Mouse (Mus musculus): ENCODE measurements at regions not wholly inside any gene's neighbourhood (a gene's known extent, or its start where the extent isn't known, plus 50 kb on each side); places are given as distances from the start of the nearest gene placed in this dataset.

- DNase-seq (ENCODE audit: extremely low read depth, low read depth, low spot score), result no peak
Measured at GRCm38 (mm10) chr13:37149961-37150360, 99.9 kb upstream of the F13a1 start.

DNA sequence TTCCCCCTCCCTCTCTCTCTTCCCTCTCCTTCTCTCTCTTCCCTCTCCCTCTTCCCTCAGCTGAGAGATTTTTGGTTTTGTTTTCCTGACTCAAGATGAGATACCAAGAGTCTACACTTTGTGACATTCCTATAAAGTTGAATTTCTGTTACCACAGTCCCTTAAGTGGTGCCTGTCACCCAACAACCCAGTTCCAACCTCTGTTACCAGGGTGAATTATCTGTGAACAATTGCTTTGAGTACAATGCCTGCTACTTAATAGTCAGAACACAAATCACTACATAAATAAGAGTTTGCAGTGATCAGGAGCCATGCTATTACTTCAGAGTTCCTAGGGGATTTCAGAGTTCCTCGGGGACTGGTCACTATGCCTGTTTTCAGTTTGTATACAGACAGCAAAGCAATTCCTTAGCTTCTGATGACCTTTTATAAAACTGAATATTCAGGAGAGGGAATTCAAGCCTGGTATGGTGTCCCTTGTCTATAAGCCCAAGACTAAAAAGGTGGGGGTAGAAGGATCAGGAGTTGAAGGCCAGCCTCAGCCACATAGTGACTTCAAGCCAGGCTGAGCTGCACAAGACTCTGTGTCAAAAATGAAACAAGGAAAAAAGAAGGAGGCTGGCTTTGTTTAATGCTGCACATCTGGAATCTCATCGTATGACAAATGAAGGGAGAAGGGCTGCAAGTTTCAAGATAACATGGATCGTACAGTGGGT lies 99.2 kb upstream of the F13a1 start:
- no peak for DNase-seq (ENCODE audit: extremely low read depth, low read depth, low spot score)

DNA sequence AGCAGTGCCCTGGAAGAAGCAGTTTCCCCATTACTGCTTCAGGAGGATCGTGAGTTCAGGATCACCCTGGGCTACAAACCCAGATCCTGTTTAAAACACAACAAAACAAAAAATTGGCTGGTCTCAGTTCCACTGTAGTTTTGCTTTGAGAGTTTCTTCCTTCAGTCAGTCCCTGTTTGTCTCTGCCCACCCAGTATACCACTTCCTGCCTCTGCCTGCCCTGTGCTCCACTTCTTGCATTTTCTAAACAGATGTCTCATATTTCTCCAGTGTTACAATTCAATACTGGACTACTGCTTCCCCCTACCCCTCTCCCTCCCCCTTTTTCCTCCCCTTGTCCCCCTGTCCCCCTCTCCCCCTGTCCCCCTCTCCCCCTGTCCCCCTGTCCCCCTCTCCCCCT lies 98.6 kb upstream of the F13a1 start:
- no peak for DNase-seq (ENCODE audit: extremely low read depth, low read depth, low spot score)

DNA sequence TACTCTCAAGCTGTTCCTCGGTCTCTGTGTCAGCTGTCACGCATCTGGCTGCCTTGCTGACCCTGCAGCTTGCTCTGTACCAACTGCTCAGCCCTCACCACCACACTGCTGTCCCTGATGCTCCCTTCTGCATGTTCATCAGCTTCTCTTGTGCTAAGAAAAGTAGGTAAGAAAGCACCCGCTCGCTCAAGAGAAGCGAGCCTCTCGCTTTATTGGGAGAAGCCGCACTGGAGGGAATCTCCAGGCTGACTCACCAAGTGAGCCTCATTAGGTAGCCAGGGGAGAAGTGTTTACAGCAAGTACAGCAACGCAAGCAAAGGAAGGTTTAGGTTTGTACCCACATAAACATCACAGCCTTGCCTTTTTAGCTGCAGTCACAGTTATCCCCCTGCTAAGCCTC lies 97.7 kb upstream of the F13a1 start:
- no peak for DNase-seq (ENCODE audit: extremely low read depth, low read depth, low spot score)

DNA sequence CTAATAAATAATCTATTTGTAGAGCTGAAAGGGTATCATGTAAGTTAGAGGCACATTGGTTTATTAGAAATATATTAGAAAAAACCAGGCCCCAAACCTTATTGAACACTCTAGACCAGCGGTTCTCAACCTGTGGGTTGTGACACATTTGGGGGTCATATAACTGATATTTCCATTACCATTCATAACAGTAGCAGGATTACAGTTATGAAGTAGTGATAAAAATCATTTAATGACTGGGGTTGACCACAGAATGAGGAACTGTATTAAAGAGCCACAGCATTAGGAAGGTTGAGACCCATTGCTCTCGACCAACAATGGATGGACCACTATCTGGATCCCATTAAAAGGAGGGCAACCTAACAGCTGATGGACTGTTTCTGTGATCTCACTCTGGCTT lies 92.8 kb upstream of the F13a1 start:
- DNase-seq (ENCODE audit: extremely low read depth, low read depth, low spot score), result no peak

- DNase-seq (ENCODE audit: extremely low read depth, low read depth, low spot score), result no peak
Measured at GRCm38 (mm10) chr13:37135115-37135514, 85.1 kb upstream of the F13a1 start.

DNA sequence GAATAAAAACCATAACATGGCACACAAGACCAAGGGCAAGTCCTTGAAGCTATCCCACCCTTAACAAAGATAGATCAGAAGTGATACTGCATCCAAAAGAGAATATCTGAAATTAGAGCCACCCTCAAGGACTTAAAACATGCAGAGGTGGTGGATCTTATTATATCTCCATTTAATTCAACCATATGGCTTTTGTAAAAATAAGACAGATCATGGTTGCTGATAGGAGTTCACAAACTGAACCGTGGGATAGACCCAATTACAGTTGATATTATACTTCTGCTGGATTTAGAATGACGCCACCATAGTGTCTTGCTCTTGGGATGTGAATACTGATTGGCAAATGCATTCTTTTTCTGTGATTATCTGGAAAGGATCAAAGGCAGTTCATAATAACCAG lies 84.5 kb upstream of the F13a1 start:
- no peak for DNase-seq (ENCODE audit: extremely low read depth, low read depth, low spot score)

DNA sequence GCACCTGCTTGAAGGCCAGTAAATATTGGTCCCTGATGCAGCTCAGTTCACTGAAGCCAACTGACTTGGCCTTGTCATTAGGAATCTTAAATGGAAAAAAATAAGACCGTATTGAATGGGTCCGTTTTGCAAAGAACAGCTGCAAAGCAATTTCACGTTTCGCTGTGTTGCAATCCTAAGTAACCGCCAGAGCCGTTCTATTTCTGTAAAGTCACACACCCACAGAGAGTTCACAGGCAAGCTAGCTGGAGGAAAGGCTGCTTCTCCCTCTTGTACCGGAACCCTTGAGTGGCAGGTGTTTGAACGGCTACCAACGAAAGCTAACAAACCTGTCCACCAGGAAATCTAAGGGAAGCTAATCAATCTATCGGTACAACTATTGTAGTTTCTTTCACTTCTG lies 80.6 kb upstream of the F13a1 start:
- DNase-seq (ENCODE audit: extremely low read depth, low read depth, low spot score), result peak; percentile 55

GRCm38 (mm10) chr13:37121602-37122001 lies 71.6 kb upstream of the F13a1 start:
- DNase-seq (ENCODE audit: extremely low read depth, low read depth, low spot score), result peak; percentile 26

- DNase-seq (ENCODE audit: extremely low read depth, low read depth, low spot score), result no peak
Measured at GRCm38 (mm10) chr13:37120219-37120618, 70.2 kb upstream of the F13a1 start.

DNA sequence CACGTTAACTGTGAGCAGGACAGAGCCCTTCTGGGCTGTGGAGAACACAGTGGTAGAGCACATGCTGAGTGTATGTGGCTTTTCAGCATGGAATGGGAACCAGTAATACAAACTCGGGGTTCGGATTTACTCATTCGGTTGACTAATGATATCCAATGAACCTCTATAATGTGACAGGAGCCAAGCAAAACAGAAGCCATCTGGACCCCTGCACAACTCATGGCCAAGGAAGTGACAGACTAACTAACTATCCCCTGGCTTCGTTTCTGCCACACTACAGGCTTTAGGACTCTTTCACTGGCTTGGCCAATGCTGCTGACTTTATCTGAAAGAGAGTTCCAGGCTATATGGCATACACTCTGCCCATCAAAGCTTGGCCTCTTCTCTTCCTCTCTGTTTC lies 64.3 kb upstream of the F13a1 start:
- DNase-seq (ENCODE audit: extremely low read depth, low read depth, low spot score), result no peak

GRCm38 (mm10) chr13:37111747-37112146 lies 61.7 kb upstream of the F13a1 start:
- no peak for DNase-seq (ENCODE audit: extremely low read depth, low read depth, low spot score)

DNA sequence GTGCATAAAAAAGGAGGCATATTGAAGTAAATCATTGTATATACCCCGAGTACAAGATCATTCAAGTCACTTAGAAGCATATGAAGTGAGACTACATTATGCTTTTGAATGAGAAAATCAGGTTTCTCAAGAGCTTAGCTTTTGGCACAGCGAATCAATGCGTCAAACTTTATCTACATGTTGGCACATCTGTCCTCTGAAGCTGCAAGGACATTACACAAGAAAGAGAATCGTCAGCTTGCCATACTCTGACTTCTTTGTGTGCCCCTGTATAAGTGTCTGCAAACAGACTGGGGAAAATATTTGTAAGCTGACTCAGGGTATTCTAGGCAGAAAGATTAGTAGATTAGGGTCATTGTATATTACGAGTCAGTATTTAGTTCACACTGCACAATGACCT lies 57.7 kb upstream of the F13a1 start:
- DNase-seq (ENCODE audit: extremely low read depth, low read depth, low spot score), result peak; percentile 66

DNA sequence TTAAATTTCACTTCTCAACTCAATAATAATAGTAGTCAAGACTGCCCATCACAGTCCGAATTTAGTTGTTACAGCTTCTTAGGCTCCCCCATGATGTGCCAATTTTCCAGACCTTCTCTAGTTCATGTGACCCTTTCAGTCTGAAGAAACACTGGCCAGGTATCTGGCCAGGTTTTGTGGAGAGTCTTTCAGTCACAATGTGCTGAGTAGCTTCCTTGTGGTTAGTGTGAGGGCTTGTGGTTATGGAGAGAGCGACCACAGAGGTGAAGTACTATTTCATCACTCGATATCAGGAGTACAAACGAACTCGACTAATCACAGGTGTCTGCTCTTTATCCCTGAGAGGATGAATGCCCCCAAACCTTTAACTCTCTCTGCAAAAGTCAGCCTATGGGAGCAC lies 56.0 kb upstream of the F13a1 start:
- no peak for DNase-seq (ENCODE audit: extremely low read depth, low read depth, low spot score)

DNA sequence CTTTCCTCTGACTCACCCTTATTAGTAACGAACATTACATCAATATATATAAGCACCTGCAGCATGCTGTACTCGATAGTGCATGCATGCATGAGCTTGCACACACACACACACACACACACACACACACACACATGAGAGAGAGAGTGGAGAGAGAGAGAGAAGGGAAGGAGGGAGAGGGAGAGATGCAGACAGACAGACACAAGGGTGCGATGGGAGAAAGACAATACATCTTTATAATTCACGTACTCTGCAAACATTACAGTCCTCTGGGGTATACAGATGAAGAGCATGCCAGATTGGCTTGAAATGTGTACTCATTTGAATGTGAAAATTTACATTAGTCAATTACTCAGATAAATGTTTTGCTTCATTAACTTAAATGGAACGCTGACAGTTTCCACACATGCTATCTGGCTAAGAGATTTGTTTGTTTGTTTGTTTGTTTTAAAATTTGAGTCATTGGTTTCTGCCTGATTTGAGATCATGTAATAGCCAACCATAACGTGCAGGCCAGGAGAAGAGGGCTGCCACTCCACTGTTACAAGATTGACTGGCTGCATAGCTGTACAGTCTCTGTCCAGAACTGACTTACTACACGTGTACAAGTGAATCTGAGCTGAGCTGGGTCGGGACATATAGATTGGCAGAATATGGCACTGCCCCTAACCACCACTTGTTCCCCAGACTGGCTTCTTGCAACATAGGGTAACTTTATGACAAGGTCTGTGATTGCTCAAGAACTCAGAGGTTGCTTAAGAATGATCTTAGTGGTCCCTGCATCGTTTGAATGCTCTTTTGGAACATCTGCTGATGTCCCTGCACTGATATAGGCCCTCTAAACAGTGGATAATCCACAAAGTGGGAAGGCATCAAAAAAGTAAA lies 54.6 kb upstream of the F13a1 start:
- peak; percentile 37 for DNase-seq (ENCODE audit: extremely low read depth, low read depth, low spot score)

DNA sequence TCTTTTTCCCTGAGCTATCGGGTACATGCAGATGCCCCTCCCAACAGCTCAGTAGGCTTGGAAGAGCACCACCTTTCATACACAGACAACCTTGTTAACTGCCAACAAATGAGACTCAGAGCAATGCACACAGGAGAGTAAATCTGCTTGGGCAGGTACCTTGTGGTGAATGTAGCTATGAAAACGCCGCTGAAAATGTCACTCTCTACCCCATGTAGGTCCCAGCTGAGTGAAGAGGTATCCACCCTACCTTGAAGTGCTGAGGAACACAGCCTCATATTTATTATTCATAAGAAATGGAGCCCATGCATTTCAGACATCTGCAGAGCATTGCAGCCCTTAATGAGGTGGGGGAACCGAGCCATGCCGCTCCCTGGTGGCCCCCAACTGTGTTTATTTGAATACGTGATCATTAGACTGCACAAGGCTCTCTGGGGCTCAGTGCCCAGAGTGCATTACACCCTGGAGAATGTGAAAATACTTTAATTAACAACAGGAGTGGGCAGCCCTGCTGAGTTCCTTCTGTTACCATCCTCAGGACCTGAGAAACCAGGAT lies 53.8 kb upstream of the F13a1 start:
- DNase-seq (ENCODE audit: extremely low read depth, low read depth, low spot score), result no peak

DNA sequence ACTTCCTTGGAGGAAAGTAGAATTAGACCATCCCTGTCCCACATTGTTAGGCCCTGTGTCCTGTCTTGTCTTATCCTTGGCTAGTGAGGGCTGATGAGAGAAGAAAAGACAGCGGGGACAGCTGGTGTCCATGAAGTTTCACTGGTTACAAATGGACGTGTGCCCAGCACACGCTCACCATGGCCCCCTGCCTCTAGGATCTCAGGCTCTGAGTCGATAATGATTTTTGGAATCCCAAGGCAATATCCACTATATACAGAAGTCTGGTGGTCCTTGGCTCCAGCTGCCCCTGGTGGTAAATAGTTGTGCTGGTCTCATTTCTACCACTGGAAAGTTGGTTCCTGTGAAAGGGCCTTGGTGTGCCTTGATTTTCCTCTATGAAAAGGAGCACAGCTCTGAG lies 51.7 kb upstream of the F13a1 start:
- DNase-seq (ENCODE audit: extremely low read depth, low read depth, low spot score), result no peak

Data from fat pad, adult 2 months (tissue).